Mouse (Mus musculus): ENCODE measurements around the gene Ift20.
"Not testable (repeated sequence)": the region's sequence is repeated elsewhere in the genome, so short reads cannot be mapped to it uniquely, and the experiment has no call there.

Gene Ift20

DNA sequence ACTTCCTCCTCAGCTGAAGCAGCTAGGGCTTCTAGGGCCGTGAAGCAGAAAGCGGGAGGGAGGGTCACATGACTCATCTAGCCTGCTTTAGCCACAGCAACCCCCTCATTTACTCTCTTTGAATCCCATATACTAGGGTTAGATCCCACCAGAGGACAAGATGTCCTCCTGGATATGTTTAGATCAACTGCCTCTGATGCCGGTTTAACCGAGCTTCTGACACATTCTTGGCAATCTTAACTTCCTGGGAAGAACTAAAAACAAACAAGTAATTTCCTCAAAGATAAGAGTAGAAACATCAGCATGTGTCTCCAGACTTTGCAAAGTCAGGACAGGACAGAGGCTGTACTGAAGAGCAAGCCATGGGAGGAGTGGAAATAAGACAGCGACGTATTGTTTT is 30.6 kb downstream of the Ift20 start:
- no peak for DNase-seq (ENCODE audit: low spot score)

DNA sequence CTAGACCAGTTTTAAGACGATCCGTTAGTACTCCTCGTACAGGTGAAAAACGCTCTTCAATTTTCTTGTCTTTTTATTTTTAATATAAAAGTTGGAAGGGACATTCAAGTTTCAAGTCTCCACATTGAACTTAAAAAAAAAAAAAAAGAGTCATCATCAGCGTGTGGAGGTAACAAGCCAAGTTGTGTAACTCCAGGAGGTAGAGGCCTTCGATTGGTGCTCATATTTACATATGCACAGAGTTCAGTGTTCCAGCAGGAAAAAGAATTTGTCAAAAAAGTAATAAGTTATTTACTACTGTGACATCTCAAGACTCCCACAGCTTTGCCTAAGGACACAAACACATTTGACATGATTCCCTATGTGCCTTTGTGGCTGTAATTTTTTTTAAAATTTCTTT is 31.5 kb downstream of the Ift20 start:
- DNase-seq (ENCODE audit: low spot score): no peak

DNA sequence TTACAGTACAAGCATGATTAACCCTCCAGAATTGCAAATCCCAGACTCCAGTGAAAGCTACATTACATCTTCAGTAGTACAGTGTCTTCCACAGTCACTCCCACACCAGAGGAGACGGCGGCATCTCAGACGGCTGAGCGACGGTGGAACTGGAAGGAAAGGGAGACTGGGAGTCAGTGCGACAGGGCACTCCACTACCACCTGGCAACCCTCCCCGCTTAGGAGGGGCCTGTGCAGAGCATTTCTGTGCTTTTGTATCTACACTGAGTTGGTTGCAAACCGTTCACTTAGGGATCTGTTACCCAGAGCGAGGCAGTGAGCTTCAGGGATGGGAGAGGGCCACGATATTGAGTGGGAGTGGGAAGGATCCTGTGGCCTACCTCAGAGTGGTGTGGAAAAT is 32.7 kb downstream of the Ift20 start:
- DNase-seq (ENCODE audit: low spot score): no peak

DNA sequence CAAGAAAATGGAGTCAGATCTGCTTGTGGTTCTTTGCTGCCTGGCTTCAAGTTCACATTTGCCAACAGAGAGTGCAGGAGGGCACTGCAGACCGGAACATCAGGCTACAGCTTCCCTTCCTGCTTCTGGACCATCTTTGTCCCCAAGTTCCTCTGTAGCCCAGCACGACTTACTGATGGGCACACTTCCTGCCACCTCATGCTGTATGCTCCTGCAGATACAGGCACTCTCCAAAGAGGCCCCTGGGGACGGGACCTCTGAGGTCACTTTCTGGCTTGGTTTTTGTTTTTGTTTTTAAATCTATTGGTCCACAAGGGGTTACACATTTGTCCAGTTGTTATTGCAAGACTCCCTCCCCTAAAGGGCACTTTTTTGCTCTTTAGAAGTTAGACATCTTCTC is 33.6 kb downstream of the Ift20 start:
- DNase-seq (ENCODE audit: low spot score): no peak

DNA sequence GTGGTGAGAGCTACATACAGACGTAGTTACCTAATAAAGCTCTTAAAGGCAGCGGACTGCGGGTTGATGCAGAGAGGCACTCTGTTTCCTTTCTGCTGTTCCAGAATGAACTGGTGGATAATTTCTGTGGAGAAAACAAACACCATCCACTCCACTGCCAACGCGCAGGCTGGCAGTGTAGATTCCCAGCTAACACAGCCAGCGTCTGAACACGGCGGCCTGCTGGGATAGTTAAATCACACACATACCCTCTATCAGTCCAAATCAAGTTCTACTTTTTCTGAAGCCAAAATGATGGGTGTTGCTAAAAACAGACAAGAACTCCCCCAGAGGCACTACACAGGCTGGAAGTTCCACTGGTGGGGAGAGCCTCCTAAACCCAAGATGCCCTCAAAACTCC is 35.3 kb downstream of the Ift20 start:
- DNase-seq (ENCODE audit: low spot score): no peak

DNA sequence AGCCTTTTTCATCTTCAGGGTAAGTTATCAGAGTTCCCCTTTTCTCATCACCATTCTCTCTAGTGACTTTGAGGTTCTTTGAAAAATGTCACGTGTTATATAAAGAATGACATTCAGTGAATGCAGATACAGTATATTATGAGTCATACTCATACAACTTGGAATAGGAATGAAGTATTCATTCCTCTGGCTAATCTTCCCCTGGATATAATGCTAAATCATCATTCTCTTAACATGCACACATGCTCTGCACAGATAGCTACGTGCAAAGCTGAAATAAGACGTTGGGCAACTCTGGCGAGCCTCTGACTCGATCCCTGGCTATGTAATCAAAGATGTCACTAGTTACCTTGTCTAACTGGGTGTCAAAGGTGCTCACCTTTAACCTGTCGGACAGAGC is 35.7 kb downstream of the Ift20 start:
- no peak for DNase-seq (ENCODE audit: low spot score)

DNA sequence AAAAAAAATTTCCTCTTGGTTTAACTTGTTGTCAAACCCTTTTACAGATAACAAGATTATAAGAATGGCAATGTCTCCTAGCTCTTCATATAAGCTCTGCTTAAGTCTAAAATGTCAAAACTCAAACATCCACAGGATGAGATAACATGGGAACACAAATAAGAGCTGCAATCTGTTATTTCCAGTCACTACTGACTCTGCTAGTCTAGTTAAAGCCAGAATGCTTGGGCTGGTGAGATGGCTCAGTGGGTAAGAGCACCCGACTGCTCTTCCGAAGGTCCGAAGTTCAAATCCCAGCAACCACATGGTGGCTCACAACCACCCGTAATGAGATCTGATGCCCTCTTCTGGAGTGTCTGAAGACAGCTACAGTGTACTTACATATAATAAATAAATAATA is 37.9 kb downstream of the Ift20 start:
- DNase-seq (ENCODE audit: low spot score): not testable (repeated sequence)

DNA sequence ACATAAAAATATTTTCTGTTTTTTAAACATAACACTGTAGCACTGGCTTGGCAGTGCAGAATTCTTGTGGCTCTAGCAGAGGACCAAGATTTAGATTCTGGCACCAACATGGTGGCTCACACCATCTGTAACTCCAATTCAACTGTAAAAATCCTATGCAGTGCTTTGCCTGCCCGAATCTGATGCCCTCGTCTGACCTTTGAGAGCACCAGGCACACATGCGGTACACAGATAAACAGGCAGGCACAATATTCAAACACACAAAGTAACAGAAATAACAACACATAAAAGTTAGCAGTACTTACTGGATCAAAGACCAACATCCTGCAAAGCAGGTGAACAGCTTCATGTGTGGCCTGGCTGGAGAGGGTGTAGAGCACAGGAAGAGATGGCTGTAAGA is 38.4 kb downstream of the Ift20 start:
- DNase-seq (ENCODE audit: low spot score): no peak

DNA sequence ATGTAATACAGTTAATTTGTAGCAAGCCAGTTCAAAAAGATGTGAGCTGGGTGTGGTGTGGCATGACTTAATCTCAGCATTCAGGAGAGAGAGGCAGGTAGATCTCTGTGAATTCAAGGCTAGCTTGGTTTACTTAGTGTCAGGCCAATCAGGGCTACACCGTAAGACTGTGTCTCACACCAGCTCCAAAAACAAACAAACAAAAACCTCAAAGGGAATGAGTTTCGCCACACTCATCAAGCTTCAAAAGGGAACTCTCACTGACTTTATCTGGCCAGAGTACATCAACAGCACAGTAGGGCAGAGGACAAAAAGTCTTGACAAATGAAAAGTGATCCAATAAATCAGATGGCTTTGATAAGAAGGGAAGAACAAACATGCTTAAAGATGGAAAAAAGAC is 38.8 kb downstream of the Ift20 start:
- DNase-seq (ENCODE audit: low spot score): no peak

DNA sequence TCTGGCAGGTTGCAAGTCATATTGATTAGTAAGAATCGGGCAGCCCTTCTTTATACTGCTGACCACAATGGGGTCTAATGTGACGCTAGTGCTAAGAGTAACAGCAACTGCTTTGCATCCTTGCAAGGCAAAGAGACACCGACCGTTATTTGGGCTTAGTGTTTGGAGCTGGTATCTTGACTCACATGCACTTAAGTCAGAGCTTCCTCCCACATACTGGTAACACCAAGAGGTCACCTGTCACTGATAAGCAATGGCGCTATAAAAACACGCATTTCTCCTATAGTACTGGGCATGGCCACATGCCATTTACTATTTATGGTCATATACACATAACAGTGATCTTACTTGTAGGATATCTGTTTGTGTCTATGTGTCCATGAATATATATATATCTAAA is 46.7 kb downstream of the Ift20 start:
- DNase-seq (ENCODE audit: low spot score): no peak

DNA sequence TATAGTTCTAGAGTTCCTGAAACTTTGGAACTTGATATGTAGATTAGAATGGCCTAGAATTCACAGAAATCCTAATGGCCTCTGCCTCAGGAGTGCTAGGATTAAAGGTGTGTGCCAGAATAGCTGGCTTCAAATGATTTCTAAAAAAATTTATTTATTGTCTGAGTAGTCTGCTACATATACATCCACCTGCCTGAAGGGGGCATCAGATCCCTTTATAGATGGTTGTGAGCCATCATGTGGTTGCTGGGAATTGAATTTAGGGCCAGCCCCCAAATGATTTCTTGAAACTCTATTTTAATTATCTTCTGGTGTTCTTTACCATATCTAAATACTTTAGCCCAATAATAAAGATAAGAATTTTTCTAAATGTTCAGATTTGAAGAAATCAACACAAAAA is 49.9 kb downstream of the Ift20 start:
- DNase-seq (ENCODE audit: low spot score): no peak

DNA sequence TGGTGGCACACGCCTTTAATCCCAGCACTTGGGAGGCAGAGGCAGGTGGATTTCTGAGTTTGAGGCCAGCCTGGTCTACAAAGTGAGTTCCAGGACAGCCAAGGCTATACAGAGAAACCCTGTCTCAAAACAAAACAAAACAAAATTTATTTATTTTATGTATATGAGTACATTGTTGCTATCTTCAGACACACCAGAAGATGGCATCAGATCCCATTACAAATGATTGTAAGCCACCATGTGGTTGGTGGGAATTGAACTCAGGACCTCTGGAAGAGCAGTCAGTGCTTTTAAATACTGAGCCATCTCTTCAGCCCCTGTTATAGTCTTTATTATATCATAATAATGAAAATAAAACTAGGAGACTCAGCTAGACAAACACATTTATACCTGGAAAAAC is 51.5 kb downstream of the Ift20 start:
- not testable (repeated sequence) for DNase-seq (ENCODE audit: low spot score)
